ENCODE assay signal across 8 mouse cellular contexts in genomic region chr10:109920607-109921187, GRCm38 (mm10).
DNase-seq lines count a peak whose midpoint lies in the region; ATAC-seq and TF ChIP-seq lines count a peak whose summit lies in the region.

No protein-coding gene starts in this region.

- peak; percentile 97 for TF ChIP-seq CTCF in left cerebral cortex, adult 2 months (IDR thresholded peaks at IDR 0.05)

- no peaks in the 10 kb centered on the region for H3K9me3 ChIP-seq in heart, embryonic 11.5 days (replicated peaks; ENCODE audit: control insufficient read depth, low read length)

- 14% methylated on average over 6 of the region's 6 CpGs for WGBS in heart, embryonic 11.5 days (ENCODE audit: insufficient replicate concordance)

- H3K27ac ChIP-seq in heart, embryonic 11.5 days (ENCODE audit: low read depth, low read length) = no peak overlapping the region
- no peak overlapping the region for H3K27ac ChIP-seq in left cerebral cortex, adult 2 months

- ATAC-seq in heart, embryonic 11.5 days (replicated peaks; ENCODE audit: insufficient number of reproducible peaks, low FRiP score, low TSS enrichment) = no peak
- ATAC-seq in common myeloid progenitor, adult 5-6 weeks (replicated peaks; ENCODE audit: low read depth, poor library complexity, severe bottlenecking) = peak; percentile 98
- ATAC-seq in megakaryocyte progenitor cell, adult 5-6 weeks (replicated peaks; ENCODE audit: poor library complexity) = peak; percentile 99

- no peak overlapping the region for H3K4me3 ChIP-seq in heart, embryonic 11.5 days (ENCODE audit: low read depth, low read length)
- H3K4me3 ChIP-seq in left cerebral cortex, adult 2 months = no peak overlapping the region

- H3K27me3 ChIP-seq in heart, embryonic 11.5 days (ENCODE audit: control insufficient read depth, insufficient read depth, low read length) = no peaks in the 10 kb centered on the region

- peak; percentile 93 for DNase-seq in heart, adult 11 months
- peak; percentile 67 for DNase-seq in gastrocnemius, postnatal 10 days
- DNase-seq in hindlimb bud, embryonic 11.5 days (ENCODE audit: extremely low spot score, low read depth, low spot score) = peak; percentile 42
- DNase-seq in left cerebral cortex, adult 2 months (ENCODE audit: extremely low spot score in 1 of 2, low spot score in 2 of 2) = peak; percentile 53 to 58
- DNase-seq in right cerebral cortex, postnatal 36 days (ENCODE audit: low spot score in 2 of 2) = peak; percentile 35 to 52

- no peak overlapping the region for H3K4me2 ChIP-seq in heart, embryonic 11.5 days

- H3K36me3 ChIP-seq in heart, embryonic 11.5 days (ENCODE audit: control insufficient read depth, insufficient read depth, low read length) = no peaks in the 10 kb centered on the region

- intact Hi-C loops in left cerebral cortex, adult 2 months (cut with DNase I) = loop anchor here (1.0 to 10.0 kb wide), 5 partner anchors 165 to 812 kb away; partner anchors contain the start of gene Nav3

- no peak overlapping the region for H3K9ac ChIP-seq in heart, embryonic 11.5 days (ENCODE audit: low read depth, low read length)

- no peaks in the 10 kb centered on the region for H3K4me1 ChIP-seq in heart, embryonic 11.5 days (ENCODE audit: control insufficient read depth, insufficient read depth, low read length)

Comparison
In these comparisons a context has a peak if more than half of its experiments do, and no peak if none do; other contexts are left out.
1. DNase-seq: peak in every context shown above with its lines; median percentile 93 in heart, adult 11 months; 67 in gastrocnemius, postnatal 10 days; 56 in left cerebral cortex, adult 2 months; 44 in right cerebral cortex, postnatal 36 days; 42 in hindlimb bud, embryonic 11.5 days.